Mouse (Mus musculus): ENCODE data around the gene Cmtm2b.

- no peak for TF ChIP-seq POLR2A (IDR thresholded peaks at IDR 0.05; ENCODE audit: control insufficient read depth, low read depth, low read length)
- TF ChIP-seq CTCF (IDR thresholded peaks at IDR 0.05; ENCODE audit: control insufficient read depth, insufficient read depth, insufficient replicate concordance, low read depth, low read length) = no peak
These were observed 17.1 kb upstream of the Cmtm2b start for GRCm38 (mm10) chr8:104304962-104305361.

Measured in testis, adult 2 months (tissue).